Mouse (Mus musculus): ENCODE measurements at regions not wholly inside any gene's neighbourhood (a gene's known extent, or its start where the extent isn't known, plus 50 kb on each side); places are given as distances from the start of the nearest gene placed in this dataset.

GRCm38 (mm10) chr17:68172838-68173237 lies 100.8 kb upstream of the L3mbtl4 start:
- 89% methylated on average over 7 of the region's 7 CpGs for WGBS
- Histone ChIP-seq H3K27ac (ENCODE audit: low read length) (no peak overlapping the region), H3K4me2 (ENCODE audit: low read depth, low read length) (no peak overlapping the region), H3K27me3 (ENCODE audit: control insufficient read depth, insufficient read depth, low read length) (no peaks in the 10 kb centered on the region), H3K36me3 (ENCODE audit: control insufficient read depth, insufficient read depth, low read length) (no peaks in the 10 kb centered on the region), H3K9me3 (replicated peaks; ENCODE audit: control insufficient read depth, low read length) (no peaks in the 10 kb centered on the region), H3K4me3 (replicated peaks; ENCODE audit: low read length) (no peak overlapping the region), H3K4me1 (ENCODE audit: control insufficient read depth, insufficient read depth, low read length) (no peaks in the 10 kb centered on the region), H3K9ac (ENCODE audit: low read length) (no peak overlapping the region)
- no peak for ATAC-seq (ENCODE audit: insufficient read depth, low FRiP score)

DNA sequence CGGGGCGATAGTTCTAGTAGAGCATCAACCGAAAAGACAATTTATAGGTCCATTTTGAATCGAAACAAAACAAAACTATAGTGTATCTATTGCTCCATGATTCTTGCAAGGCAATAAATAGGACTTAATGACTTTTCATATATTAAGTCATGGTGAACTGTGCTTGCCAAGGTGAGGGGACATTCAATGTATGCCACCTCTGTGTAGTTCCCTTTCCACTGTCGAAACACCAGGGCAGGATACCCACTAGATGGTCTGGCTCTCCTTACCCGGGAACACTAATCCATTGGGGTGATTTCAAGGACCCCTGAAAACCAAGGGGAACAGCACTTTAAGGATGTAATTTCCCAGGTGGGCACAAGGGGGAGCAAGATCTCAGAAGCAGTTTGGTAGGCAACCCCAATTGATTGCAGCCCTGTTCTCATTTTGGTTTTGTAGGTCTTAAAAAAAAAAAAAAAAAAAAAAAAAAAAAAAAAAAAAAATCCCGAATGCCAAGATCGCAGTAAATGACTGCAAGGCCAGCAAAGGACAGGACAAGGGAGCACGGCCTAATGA lies 96.9 kb upstream of the L3mbtl4 start:
- Histone ChIP-seq H3K4me3 (replicated peaks; ENCODE audit: low read length) (no peak overlapping the region), H3K4me1 (ENCODE audit: control insufficient read depth, insufficient read depth, low read length) (no peaks in the 10 kb centered on the region), H3K27me3 (ENCODE audit: control insufficient read depth, insufficient read depth, low read length) (no peaks in the 10 kb centered on the region), H3K9me3 (replicated peaks; ENCODE audit: control insufficient read depth, low read length) (no peaks in the 10 kb centered on the region), H3K27ac (ENCODE audit: low read length) (no peak overlapping the region), H3K36me3 (ENCODE audit: control insufficient read depth, insufficient read depth, low read length) (no peaks in the 10 kb centered on the region), H3K4me2 (ENCODE audit: low read depth, low read length) (no peak overlapping the region), H3K9ac (ENCODE audit: low read length) (no peak overlapping the region)
- no peak for ATAC-seq (ENCODE audit: insufficient read depth, low FRiP score)
- WGBS = 63% methylated on average over 9 of the region's 9 CpGs

- Histone ChIP-seq H3K4me2 (ENCODE audit: low read depth, low read length) (no peak overlapping the region), H3K9ac (ENCODE audit: low read length) (no peak overlapping the region), H3K36me3 (ENCODE audit: control insufficient read depth, insufficient read depth, low read length) (no peaks in the 10 kb centered on the region), H3K27ac (ENCODE audit: low read length) (no peak overlapping the region), H3K4me1 (ENCODE audit: control insufficient read depth, insufficient read depth, low read length) (no peaks in the 10 kb centered on the region), H3K4me3 (replicated peaks; ENCODE audit: low read length) (no peak overlapping the region), H3K27me3 (ENCODE audit: control insufficient read depth, insufficient read depth, low read length) (no peaks in the 10 kb centered on the region), H3K9me3 (replicated peaks; ENCODE audit: control insufficient read depth, low read length) (no peaks in the 10 kb centered on the region)
- ATAC-seq (ENCODE audit: insufficient read depth, low FRiP score) = no peak
- WGBS = 28% methylated on average over 2 of the region's 2 CpGs
Measured at GRCm38 (mm10) chr17:68177835-68178234, 95.8 kb upstream of the L3mbtl4 start.

DNA sequence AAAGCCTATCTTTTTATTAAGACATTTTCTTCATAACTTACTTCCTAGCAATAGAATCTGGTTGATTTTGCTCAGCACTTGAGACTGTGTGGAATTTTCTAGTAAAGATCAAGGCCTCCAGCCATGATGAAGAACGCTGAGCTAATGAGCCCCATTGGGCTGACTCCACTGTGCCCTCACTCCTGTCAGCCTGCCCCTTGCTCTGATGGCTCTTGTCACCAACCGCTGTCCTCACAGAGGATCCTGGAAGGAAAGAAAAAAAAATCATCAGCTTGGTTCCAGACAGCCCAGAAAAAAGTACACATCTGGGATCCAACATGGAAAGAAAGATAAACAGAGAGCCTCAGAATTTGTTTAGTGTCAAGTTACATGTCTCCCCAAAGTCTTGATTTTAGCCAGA lies 88.2 kb upstream of the L3mbtl4 start:
- WGBS = 36% methylated on average over 2 of the region's 2 CpGs
- ATAC-seq (ENCODE audit: insufficient read depth, low FRiP score) = no peak
- Histone ChIP-seq H3K27me3 (ENCODE audit: control insufficient read depth, insufficient read depth, low read length) (no peaks in the 10 kb centered on the region), H3K4me1 (ENCODE audit: control insufficient read depth, insufficient read depth, low read length) (no peaks in the 10 kb centered on the region), H3K36me3 (ENCODE audit: control insufficient read depth, insufficient read depth, low read length) (no peaks in the 10 kb centered on the region), H3K4me3 (replicated peaks; ENCODE audit: low read length) (no peak overlapping the region), H3K9ac (ENCODE audit: low read length) (no peak overlapping the region), H3K27ac (ENCODE audit: low read length) (peak overlapping the region; percentile 62; the same call in 1 of the 2 replicates), H3K4me2 (ENCODE audit: low read depth, low read length) (no peak overlapping the region), H3K9me3 (replicated peaks; ENCODE audit: control insufficient read depth, low read length) (no peaks in the 10 kb centered on the region)

DNA sequence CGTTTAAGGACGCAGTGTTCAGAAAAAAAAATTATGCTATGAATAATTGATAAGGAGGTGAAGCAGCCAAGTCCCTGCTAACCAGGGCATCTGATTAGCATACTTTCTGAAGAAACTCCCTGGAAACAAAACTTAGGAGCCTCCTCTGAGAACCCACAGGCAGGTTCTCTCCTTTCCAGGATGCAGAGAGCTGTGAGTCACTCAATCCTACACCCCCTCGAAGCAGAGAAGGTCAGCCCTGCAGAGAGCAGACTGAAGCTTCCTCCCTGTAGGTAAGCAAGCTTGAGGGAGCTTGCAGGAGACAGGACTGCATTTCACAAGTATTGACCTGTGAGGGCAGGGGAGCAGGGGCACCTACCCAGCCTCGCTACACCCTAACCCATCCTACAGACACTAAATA lies 83.7 kb upstream of the L3mbtl4 start:
- Histone ChIP-seq H3K9ac (ENCODE audit: low read length) (no peak overlapping the region), H3K4me1 (ENCODE audit: control insufficient read depth, insufficient read depth, low read length) (no peaks in the 10 kb centered on the region), H3K9me3 (replicated peaks; ENCODE audit: control insufficient read depth, low read length) (no peaks in the 10 kb centered on the region), H3K4me2 (ENCODE audit: low read depth, low read length) (no peak overlapping the region), H3K27ac (ENCODE audit: low read length) (no peak overlapping the region), H3K27me3 (ENCODE audit: control insufficient read depth, insufficient read depth, low read length) (no peaks in the 10 kb centered on the region), H3K36me3 (ENCODE audit: control insufficient read depth, insufficient read depth, low read length) (no peaks in the 10 kb centered on the region), H3K4me3 (replicated peaks; ENCODE audit: low read length) (no peak overlapping the region)
- no peak for ATAC-seq (ENCODE audit: insufficient read depth, low FRiP score)
- 82% methylated on average over 4 of the region's 4 CpGs for WGBS

DNA sequence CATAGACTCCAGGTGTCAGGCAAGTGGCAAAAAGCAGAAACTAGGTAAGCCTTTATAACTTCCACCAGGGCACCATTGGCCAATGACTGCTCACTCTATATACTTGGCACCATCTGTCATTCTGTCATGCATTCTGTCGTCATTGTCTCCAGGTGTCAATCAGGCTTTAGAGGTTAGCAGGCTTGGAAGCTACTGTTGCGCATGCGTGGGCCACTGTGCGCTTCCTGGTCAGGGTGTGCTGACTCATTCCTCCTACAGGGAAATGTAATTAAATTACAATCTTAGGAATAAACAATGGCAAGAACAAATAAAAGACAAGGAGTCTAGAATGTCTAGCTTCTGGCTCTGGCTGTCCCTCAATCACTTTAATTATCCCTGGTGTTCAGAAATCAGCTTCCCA lies 68.1 kb upstream of the L3mbtl4 start:
- WGBS = 76% methylated on average over 4 of the region's 4 CpGs
- ATAC-seq (ENCODE audit: insufficient read depth, low FRiP score) = no peak
- no peaks in the 10 kb centered on the region for H3K36me3 ChIP-seq (ENCODE audit: control insufficient read depth, insufficient read depth, low read length)

GRCm38 (mm10) chr17:68208837-68209236 lies 64.8 kb upstream of the L3mbtl4 start:
- ATAC-seq (ENCODE audit: insufficient read depth, low FRiP score) = no peak
- no peak overlapping the region for H3K4me2 ChIP-seq (ENCODE audit: low read depth, low read length)
- H3K27ac ChIP-seq (ENCODE audit: low read length) = no peak overlapping the region
- H3K9ac ChIP-seq (ENCODE audit: low read length) = no peak overlapping the region
- H3K9me3 ChIP-seq (replicated peaks; ENCODE audit: control insufficient read depth, low read length) = no peaks in the 10 kb centered on the region
- H3K36me3 ChIP-seq (ENCODE audit: control insufficient read depth, insufficient read depth, low read length) = no peaks in the 10 kb centered on the region
- no peak overlapping the region for H3K4me3 ChIP-seq (replicated peaks; ENCODE audit: low read length)
- WGBS = 40% methylated on average over 2 of the region's 2 CpGs
- H3K27me3 ChIP-seq (ENCODE audit: control insufficient read depth, insufficient read depth, low read length) = no peaks in the 10 kb centered on the region
- 0 out of 2 replicates have a peak, but pooled peaks cover 4% of the 10 kb centered on the region for H3K4me1 ChIP-seq (ENCODE audit: control insufficient read depth, insufficient read depth, low read length)

More for the DNA sequence above, 68.1 kb upstream of the L3mbtl4 start:
- H3K4me1 ChIP-seq (ENCODE audit: control insufficient read depth, insufficient read depth, low read length) = no peaks in the 10 kb centered on the region
- H3K9me3 ChIP-seq (replicated peaks; ENCODE audit: control insufficient read depth, low read length) = no peaks in the 10 kb centered on the region
- no peak overlapping the region for H3K4me3 ChIP-seq (replicated peaks; ENCODE audit: low read length)
- no peak overlapping the region for H3K9ac ChIP-seq (ENCODE audit: low read length)
- H3K27me3 ChIP-seq (ENCODE audit: control insufficient read depth, insufficient read depth, low read length) = no peaks in the 10 kb centered on the region
- H3K27ac ChIP-seq (ENCODE audit: low read length) = no peak overlapping the region
- H3K4me2 ChIP-seq (ENCODE audit: low read depth, low read length) = no peak overlapping the region

DNA sequence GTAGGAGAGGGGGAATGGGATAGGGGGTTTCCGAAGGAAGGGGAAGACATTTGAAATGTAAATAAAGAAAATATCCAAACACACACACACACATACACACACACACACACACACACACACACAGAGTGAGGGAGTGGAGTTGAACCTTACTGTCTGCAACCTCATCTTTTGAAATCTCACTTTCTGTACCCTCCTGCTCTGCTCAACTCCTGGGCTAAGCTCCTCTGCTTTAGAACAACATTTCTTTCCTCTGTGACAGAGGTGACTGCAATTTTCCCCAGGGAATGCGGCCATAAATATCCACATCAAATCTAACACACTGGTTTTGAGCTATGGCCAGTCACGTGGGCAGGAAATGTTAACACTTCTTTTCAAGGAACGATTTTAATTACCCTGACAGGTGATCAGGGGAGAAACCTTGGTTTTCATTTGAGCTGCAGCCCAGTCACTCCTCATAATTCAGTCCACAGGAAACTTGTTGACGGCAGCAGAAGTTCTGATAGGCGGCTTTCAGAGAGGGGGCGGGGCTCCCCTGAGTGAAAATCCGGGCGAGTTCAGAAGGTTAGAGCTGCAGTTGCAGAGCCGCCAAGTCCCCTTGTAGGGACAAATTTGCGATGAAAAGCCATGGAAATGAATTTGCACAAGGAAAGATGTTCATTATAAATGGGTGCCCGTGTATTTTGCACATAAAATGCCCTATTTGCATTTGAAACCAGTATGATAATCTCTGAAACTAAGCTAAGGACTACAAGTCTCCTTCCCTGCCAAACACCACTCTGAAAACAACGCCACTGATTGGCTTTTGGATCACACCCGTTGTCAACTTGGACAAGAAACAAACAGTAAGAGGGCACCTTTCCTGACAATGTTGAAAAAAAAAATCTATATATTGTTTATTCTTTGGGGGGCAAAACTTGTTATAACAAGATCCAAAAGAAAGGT lies 63.0 kb upstream of the L3mbtl4 start:
- 0 out of 2 replicates have a peak overlapping the region, but pooled peaks have one; percentile 8 for H3K4me3 ChIP-seq (replicated peaks; ENCODE audit: low read length)
- WGBS = 14% methylated on average over 14 of the region's 14 CpGs

GRCm38 (mm10) chr17:68218246-68218645 lies 55.4 kb upstream of the L3mbtl4 start:
- ATAC-seq (ENCODE audit: insufficient read depth, low FRiP score) = no peak
- no peak overlapping the region for H3K4me3 ChIP-seq (replicated peaks; ENCODE audit: low read length)
- H3K27me3 ChIP-seq (ENCODE audit: control insufficient read depth, insufficient read depth, low read length) = no peaks in the 10 kb centered on the region
- no peak overlapping the region for H3K4me2 ChIP-seq (ENCODE audit: low read depth, low read length)
- H3K27ac ChIP-seq (ENCODE audit: low read length) = no peak overlapping the region
- no peak overlapping the region for H3K9ac ChIP-seq (ENCODE audit: low read length)
- H3K4me1 ChIP-seq (ENCODE audit: control insufficient read depth, insufficient read depth, low read length) = no peaks in the 10 kb centered on the region
- peaks cover under 1% of the 10 kb centered on the region; the same call in 1 of the 2 replicates for H3K9me3 ChIP-seq (replicated peaks; ENCODE audit: control insufficient read depth, low read length)
- 72% methylated on average over 4 of the region's 4 CpGs for WGBS
- no peaks in the 10 kb centered on the region for H3K36me3 ChIP-seq (ENCODE audit: control insufficient read depth, insufficient read depth, low read length)

More for the DNA sequence above, 63.0 kb upstream of the L3mbtl4 start:
- 0 out of 2 replicates have a peak, but pooled peaks cover 4% of the 10 kb centered on the region for H3K4me1 ChIP-seq (ENCODE audit: control insufficient read depth, insufficient read depth, low read length)
- no peak overlapping the region; the same call in 1 of the 2 replicates for H3K9ac ChIP-seq (ENCODE audit: low read length)
- H3K9me3 ChIP-seq (replicated peaks; ENCODE audit: control insufficient read depth, low read length) = no peaks in the 10 kb centered on the region
- ATAC-seq (ENCODE audit: insufficient read depth, low FRiP score) = no peak
- H3K27ac ChIP-seq (ENCODE audit: low read length) = no peak overlapping the region
- H3K36me3 ChIP-seq (ENCODE audit: control insufficient read depth, insufficient read depth, low read length) = no peaks in the 10 kb centered on the region
- H3K27me3 ChIP-seq (ENCODE audit: control insufficient read depth, insufficient read depth, low read length) = no peaks in the 10 kb centered on the region
- peak overlapping the region; percentile 42 for H3K4me2 ChIP-seq (ENCODE audit: low read depth, low read length)

Data from stomach, embryonic 16.5 days (tissue).